Mouse (Mus musculus) hindbrain, embryonic 11.5 days (tissue): ENCODE data around the gene Cd81. TPM values are rescaled to one million over a fixed set of nuclear protein-coding genes. Genes with fewer than 3 reads are reported as not detected.

ENCODE experiments used
- ATAC-seq: fragments of 200-750 bp; cut with Nextera tagmentation; 2 replicates; pipeline ENCODE4 v1.8.0; 2017; ENCODE audit warnings: mild to moderate bottlenecking, moderate TSS enrichment, moderate library complexity; ENCODE audit not compliant: low FRiP score
- DNase-seq: peaks from one replicate; pipeline ENCODE4 v3.0.0-alpha.2; 2015; ENCODE audit warnings: low spot score
- H3K27ac ChIP-seq: fragments of 300-500 bp; sonication (generic); 2 replicates; pipeline ENCODE4 v1.5.1; 2014; ENCODE audit warnings: mild to moderate bottlenecking, low read depth, low read length
- H3K27me3 ChIP-seq: fragments of 300-500 bp; sonication (generic); 2 replicates; pipeline ENCODE4 v1.6.1; 2014; ENCODE audit warnings: mild to moderate bottlenecking, low read length, moderate library complexity, mixed read lengths; ENCODE audit not compliant: control insufficient read depth, insufficient read depth
- H3K36me3 ChIP-seq: fragments of 300-500 bp; sonication (generic); 2 replicates; pipeline ENCODE4 v1.6.1; 2014; ENCODE audit warnings: mild to moderate bottlenecking, low read length, moderate library complexity, mixed read lengths; ENCODE audit not compliant: control insufficient read depth, insufficient read depth
- H3K4me1 ChIP-seq: fragments of 300-500 bp; sonication (generic); replicated peaks from 2 replicates; pipeline ENCODE4 v1.6.1; 2014; ENCODE audit warnings: low read length, mixed read lengths; ENCODE audit not compliant: control insufficient read depth, insufficient read depth
- H3K4me2 ChIP-seq: fragments of 300-500 bp; sonication (generic); replicated peaks from 2 replicates; pipeline ENCODE4 v1.6.1; 2014; ENCODE audit warnings: mild to moderate bottlenecking, low read depth, low read length
- H3K4me3 ChIP-seq: fragments of 300-500 bp; sonication (generic); 2 replicates; pipeline ENCODE4 v1.5.1; 2014; ENCODE audit warnings: low read depth, low read length
- H3K9ac ChIP-seq: fragments of 300-500 bp; sonication (generic); 2 replicates; pipeline ENCODE4 v1.6.1; 2014; ENCODE audit warnings: low read depth, low read length
- H3K9me3 ChIP-seq: fragments of 300-500 bp; sonication (generic); 2 replicates; pipeline ENCODE4 v1.6.1; 2016; ENCODE audit warnings: low read length; ENCODE audit not compliant: control insufficient read depth
- WGBS: fragments of 180-500 bp; shearing (Covaris S2); extraction: QIAGEN DNeasy Blood & Tissue Kit; methylation state at CpG from one replicate; pipeline ENCODE4 v1.1.7; 2014; 5-methylcytosine and 5-hydroxymethylcytosine counted together
- polyA plus RNA-seq: library from polyadenylated mRNA; unstranded; fragments of >200 nt; fragmentation: Nextera tagmentation; extraction: Ambion mirVana; gene quantifications from 2 replicates; pipeline ENCODE4 v1.2.1, GENCODE M21; 2014

Gene Cd81
- polyA plus RNA-seq, 1 experiment from 2014 or later, result 264 TPM

DNA sequence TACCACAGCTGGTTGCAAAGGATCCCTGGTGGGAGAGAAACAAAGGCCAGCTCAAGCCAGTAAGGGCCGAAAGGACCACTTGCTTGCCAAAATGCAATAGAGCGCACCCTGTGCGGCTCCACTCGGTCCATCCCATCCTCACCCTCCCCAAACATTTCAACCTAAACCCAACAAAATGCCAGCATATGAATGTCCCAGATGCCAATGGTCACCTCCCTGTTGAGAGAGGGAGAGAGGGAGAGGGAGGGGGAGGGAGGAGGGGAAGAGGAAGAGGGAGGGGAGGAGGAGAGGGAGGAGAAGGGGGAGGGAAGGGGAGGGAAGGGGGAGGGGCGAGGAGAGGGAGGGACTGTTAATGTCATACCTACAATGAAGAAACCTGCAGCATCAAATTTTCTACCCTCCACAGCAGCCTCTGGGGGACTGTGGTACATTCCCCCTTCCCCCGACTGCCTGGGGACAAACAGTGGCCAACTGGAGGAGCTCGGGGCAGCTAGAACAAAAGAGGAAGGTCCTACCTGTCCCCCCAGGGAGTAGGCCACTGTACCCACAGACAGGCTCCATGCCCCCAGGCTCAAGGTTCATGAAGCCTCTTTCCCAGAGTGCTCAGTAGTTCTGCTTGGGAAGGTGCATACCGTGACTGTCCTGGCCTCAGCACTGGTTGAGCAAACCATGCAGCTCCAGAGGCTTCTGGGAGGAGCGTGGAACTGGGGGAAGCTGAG lies 36.0 kb upstream of the Cd81 start:
- Histone ChIP-seq H3K27ac (no peak overlapping the region), H3K4me2 (no peak overlapping the region), H3K4me1 (no peaks in the 10 kb centered on the region; the same call in 1 of the 2 replicates), H3K9me3 (no peaks in the 10 kb centered on the region), H3K4me3 (no peak overlapping the region), H3K36me3 (no peaks in the 10 kb centered on the region), H3K9ac (no peak overlapping the region), H3K27me3 (no peaks in the 10 kb centered on the region)
- 45% methylated on average over 9 of the region's 9 CpGs for WGBS
- ATAC-seq, result no peak
- DNase-seq, result no peak

DNA sequence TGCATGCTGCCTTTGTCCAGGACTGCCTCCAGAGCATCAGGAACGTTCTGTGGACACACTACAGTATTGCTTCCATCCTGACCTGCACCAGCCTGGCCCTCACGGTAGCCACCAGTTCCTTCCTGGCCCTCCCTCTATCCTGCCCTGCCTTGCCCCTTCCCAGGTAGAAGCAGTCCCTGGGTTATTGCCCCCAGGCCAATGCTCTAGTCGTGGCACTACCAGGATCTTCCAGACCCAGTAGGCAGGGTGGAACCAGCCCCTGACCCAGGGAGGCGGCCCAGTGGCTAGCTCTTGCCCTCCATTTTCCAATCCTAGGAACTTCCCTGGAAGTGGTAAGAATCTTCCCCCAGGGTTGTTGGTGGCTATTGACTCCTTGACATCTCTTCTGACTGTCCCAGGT lies 35.4 kb upstream of the Cd81 start:
- no peaks in the 10 kb centered on the region for H3K9me3 ChIP-seq
- H3K27ac ChIP-seq, result no peak overlapping the region
- H3K9ac ChIP-seq, result no peak overlapping the region
- H3K4me2 ChIP-seq, result no peak overlapping the region
- DNase-seq (no peak), ATAC-seq (no peak)
- no peak overlapping the region for H3K4me3 ChIP-seq
- H3K27me3 ChIP-seq, result no peaks in the 10 kb centered on the region
- no peaks in the 10 kb centered on the region; the same call in 1 of the 2 replicates for H3K4me1 ChIP-seq
- no peaks in the 10 kb centered on the region for H3K36me3 ChIP-seq
- WGBS, result 70% methylated on average over 4 of the region's 4 CpGs

DNA sequence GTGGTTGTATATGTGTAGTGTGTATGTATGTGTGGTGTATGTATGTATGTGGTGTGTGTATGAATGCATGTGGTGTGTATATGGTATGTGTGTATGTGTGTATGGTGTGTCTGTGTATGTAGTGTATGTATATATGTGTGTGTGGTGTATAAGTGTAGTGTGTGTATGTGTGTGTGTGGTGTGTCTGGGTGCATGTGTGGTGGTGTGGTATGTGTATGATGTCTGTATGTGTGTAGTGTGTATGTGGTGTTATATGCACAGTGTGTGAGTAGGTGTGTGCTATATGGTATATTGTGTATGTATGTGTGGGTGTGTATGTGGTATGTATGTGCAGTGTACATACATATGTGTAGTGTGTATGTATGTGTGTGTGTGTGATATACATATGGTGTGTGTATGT lies 32.5 kb upstream of the Cd81 start:
- Histone ChIP-seq H3K4me3 (no peak overlapping the region), H3K4me2 (no peak overlapping the region), H3K9ac (no peak overlapping the region), H3K4me1 (no peaks in the 10 kb centered on the region), H3K27ac (no peak overlapping the region), H3K36me3 (no peaks in the 10 kb centered on the region), H3K9me3 (no peaks in the 10 kb centered on the region), H3K27me3 (no peaks in the 10 kb centered on the region)
- ATAC-seq (no peak), DNase-seq (no peak)

DNA sequence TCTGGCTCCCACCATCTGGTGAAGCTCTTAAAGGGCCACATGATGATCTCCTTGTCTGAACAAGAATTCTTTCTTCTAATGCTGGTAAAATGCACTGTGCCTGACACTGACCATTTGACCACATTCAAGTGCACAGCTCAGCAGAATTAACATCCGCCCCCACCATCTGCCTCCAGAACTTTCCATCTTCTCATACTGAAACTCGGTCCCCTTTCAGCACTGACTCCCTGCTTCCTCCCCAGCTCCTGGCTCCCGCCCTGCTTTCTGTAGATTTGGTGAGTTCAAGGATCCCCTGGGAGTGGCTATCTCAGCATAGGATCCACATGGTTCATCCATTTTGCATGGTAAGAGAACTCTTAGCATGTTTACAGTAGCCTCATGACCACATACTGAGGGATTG lies 31.8 kb upstream of the Cd81 start:
- H3K27ac ChIP-seq, result no peak overlapping the region
- no peaks in the 10 kb centered on the region for H3K9me3 ChIP-seq
- H3K9ac ChIP-seq, result no peak overlapping the region
- ATAC-seq (no peak), DNase-seq (no peak)
- no peaks in the 10 kb centered on the region for H3K36me3 ChIP-seq
- WGBS, result 75% methylated on average over 3 of the region's 3 CpGs
- H3K4me2 ChIP-seq, result no peak overlapping the region
- no peaks in the 10 kb centered on the region for H3K4me1 ChIP-seq
- no peaks in the 10 kb centered on the region for H3K27me3 ChIP-seq
- no peak overlapping the region for H3K4me3 ChIP-seq

DNA sequence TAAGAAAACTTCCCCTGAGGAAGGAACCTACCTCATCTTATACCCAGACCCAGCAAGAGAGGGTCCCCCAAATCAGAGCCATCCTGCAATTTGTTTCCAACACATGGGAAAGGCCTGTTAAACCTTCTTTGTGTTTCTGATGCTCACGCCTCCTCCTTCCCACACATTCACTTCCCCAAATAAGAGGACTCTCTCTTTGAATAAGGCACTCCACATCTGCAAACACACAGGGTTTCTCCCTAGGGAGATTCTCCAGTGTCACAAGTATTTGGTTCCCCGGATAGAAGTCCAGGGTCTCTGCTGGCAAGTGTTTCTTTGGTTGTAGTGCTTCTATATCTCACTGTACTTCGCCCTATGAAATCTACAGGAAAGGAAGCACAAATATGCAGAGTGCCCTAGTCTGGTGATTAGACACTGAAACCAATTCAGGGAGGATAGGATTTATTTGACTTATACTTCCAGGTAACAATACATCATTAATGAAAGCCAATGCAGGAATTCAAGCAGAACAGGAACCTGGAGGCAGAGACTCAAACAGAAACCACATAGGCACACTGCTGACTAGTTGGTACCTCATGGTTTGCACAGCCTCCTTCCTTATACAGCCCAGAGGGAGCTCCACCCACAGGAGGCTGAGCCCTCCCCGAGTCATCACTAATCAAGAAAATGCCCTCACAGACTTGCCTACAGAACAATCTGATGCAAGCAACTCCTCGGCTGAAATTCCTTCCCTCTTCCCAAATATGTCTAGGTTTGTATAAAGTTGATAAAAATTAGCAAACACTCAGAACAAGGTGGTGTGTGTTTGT lies 31.0 kb upstream of the Cd81 start:
- DNase-seq (no peak), ATAC-seq (no peak)
- no peak overlapping the region for H3K9ac ChIP-seq
- 71% methylated on average over 5 of the region's 5 CpGs for WGBS
- no peak overlapping the region for H3K4me2 ChIP-seq
- H3K27me3 ChIP-seq, result no peaks in the 10 kb centered on the region
- H3K9me3 ChIP-seq, result no peaks in the 10 kb centered on the region
- H3K4me1 ChIP-seq, result no peaks in the 10 kb centered on the region
- no peak overlapping the region for H3K27ac ChIP-seq
- H3K4me3 ChIP-seq, result no peak overlapping the region
- H3K36me3 ChIP-seq, result no peaks in the 10 kb centered on the region

DNA sequence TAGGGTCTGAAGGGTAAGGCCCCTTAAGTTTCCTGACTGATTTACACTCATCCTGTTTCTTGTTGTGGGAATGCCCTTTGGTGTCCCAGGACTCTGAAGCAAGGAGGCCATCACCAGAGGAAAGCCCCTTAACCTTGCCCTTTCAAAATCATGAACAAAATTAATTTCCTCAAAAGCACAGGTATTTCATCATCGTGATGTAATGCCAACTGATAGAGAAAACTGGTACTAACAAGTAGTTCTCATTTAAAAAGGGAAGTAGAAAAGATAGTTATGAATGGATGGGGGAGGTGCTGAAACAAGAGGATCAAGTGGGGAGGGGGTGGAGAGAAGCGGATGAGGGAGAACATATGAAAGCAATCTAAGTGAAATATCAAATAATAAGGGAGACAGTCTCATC lies 29.0 kb upstream of the Cd81 start:
- Histone ChIP-seq H3K4me2 (no peak overlapping the region), H3K9me3 (no peaks in the 10 kb centered on the region), H3K9ac (no peak overlapping the region), H3K4me1 (no peaks in the 10 kb centered on the region), H3K4me3 (no peak overlapping the region), H3K36me3 (no peaks in the 10 kb centered on the region), H3K27ac (no peak overlapping the region), H3K27me3 (no peaks in the 10 kb centered on the region)
- WGBS, result 90% methylated on average over 2 of the region's 2 CpGs
- no peak for ATAC-seq
- no peak for DNase-seq

DNA sequence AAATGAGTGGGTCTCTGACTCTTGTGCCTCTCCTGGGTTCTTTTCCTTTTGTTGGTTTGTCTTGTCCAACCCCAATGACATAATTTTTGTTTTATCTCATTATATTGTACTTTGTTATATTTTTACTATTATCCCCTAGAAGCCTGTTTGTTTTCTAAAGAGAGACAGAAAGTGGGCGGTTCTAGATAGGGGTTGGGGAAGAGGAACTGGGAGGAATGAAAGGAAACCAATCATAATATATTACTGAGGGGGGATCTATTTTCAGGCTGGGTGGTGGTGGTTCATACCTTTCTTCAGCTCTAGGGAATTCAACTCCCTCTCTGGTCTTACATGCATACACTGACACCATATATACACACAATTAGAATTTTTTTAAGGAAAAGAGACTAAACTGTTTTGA lies 28.2 kb upstream of the Cd81 start:
- Histone ChIP-seq H3K9me3 (no peaks in the 10 kb centered on the region), H3K4me1 (no peaks in the 10 kb centered on the region), H3K4me3 (no peak overlapping the region), H3K36me3 (no peaks in the 10 kb centered on the region), H3K27me3 (no peaks in the 10 kb centered on the region), H3K4me2 (no peak overlapping the region), H3K27ac (no peak overlapping the region), H3K9ac (no peak overlapping the region)
- DNase-seq, result no peak
- ATAC-seq, result no peak
- 82% methylated on average over 1 of the region's 1 CpGs for WGBS

DNA sequence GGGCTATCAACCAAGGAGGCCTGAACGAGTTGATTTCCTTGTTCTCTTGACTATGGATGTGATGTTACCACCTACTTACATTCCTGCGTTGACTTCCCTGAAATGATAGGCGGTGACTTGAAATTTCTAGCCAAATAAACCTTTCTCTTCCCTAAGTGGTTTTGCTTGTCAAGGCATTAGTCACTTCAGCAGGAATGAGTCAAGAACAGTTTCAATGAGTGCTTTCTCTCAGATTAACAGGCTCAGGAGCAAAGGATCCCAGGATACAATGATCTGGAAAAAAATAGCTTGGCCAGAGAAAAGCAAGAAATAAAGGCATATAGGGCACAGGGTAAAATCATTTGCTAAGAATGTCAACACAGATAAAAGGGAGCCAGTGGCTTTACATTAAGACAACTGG lies 27.0 kb upstream of the Cd81 start:
- H3K9ac ChIP-seq, result no peak overlapping the region
- ATAC-seq (no peak), DNase-seq (no peak)
- H3K27me3 ChIP-seq, result no peaks in the 10 kb centered on the region
- no peaks in the 10 kb centered on the region for H3K9me3 ChIP-seq
- no peak overlapping the region for H3K4me2 ChIP-seq
- no peak overlapping the region for H3K27ac ChIP-seq
- WGBS, result 89% methylated on average over 3 of the region's 3 CpGs
- H3K36me3 ChIP-seq, result no peaks in the 10 kb centered on the region
- H3K4me3 ChIP-seq, result no peak overlapping the region
- no peaks in the 10 kb centered on the region for H3K4me1 ChIP-seq

DNA sequence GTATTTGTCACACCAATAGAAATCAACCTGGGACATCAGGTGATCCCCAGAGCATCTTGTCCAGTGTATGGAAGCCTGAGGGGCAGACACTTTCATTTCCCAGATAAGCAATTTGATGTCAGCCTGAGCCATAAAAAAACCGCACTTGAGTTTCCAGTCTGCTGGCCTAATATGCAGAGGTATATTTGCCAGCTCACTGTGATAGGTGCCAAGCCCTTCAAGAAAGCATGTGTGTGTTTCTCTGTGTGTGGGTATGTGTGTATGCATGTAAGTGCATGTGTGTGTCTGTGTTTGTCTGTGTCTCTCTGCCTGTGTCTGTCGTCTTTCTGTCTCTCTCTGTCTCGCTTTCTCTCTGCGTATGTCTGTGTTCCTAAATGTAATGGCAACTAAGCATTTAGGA lies 25.3 kb upstream of the Cd81 start:
- no peaks in the 10 kb centered on the region for H3K27me3 ChIP-seq
- no peak overlapping the region for H3K4me2 ChIP-seq
- no peak for DNase-seq
- no peak overlapping the region for H3K27ac ChIP-seq
- no peaks in the 10 kb centered on the region for H3K4me1 ChIP-seq
- ATAC-seq, result no peak
- whole genome bisulfite sequencing, result 96% methylated on average over 4 of the region's 4 CpGs
- H3K9me3 ChIP-seq, result no peaks in the 10 kb centered on the region
- H3K36me3 ChIP-seq, result no peaks in the 10 kb centered on the region
- no peak overlapping the region for H3K9ac ChIP-seq
- H3K4me3 ChIP-seq, result no peak overlapping the region
